Mouse (Mus musculus) forebrain, embryonic 16.5 days (tissue): ENCODE results near the gene Krt8. TPM values are rescaled to one million over a fixed set of nuclear protein-coding genes. Genes with fewer than 3 reads are reported as not detected.
"Not testable (repeated sequence)": the region's sequence is repeated elsewhere in the genome, so short reads cannot be mapped to it uniquely, and the experiment has no call there.

Experiments used
- ATAC-seq: fragments of 200-750 bp; cut with Nextera tagmentation; 2 replicates; pipeline ENCODE4 v1.8.0; 2017; ENCODE audit warnings: mild to moderate bottlenecking, moderate library complexity
- H3K27ac ChIP-seq: fragments of 300-500 bp; sonication (generic); 2 replicates; pipeline ENCODE4 v1.5.1; 2014; ENCODE audit warnings: low read length, control low read depth
- H3K27me3 ChIP-seq: fragments of 300-500 bp; sonication (generic); replicated peaks from 2 replicates; pipeline ENCODE4 v1.6.1; 2014; ENCODE audit warnings: low read length; ENCODE audit not compliant: control insufficient read depth, insufficient read depth
- H3K36me3 ChIP-seq: fragments of 300-500 bp; sonication (generic); 2 replicates; pipeline ENCODE4 v1.6.1; 2014; ENCODE audit not compliant: control insufficient read depth, insufficient read depth
- H3K4me1 ChIP-seq: fragments of 300-500 bp; sonication (generic); replicated peaks from 2 replicates; pipeline ENCODE4 v1.6.1; 2014; ENCODE audit warnings: low read length; ENCODE audit not compliant: control insufficient read depth, insufficient read depth
- H3K4me2 ChIP-seq: fragments of 300-500 bp; sonication (generic); 2 replicates; pipeline ENCODE4 v1.6.1; 2014; ENCODE audit warnings: mild to moderate bottlenecking, low read length, control low read depth
- H3K4me3 ChIP-seq: fragments of 300-500 bp; sonication (generic); replicated peaks from 2 replicates; pipeline ENCODE4 v1.5.1; 2014; ENCODE audit warnings: mild to moderate bottlenecking, low read length, control low read depth
- H3K9ac ChIP-seq: fragments of 300-500 bp; sonication (generic); replicated peaks from 2 replicates; pipeline ENCODE4 v1.6.1; 2014; ENCODE audit warnings: low read depth, low read length, control low read depth
- H3K9me3 ChIP-seq: fragments of 300-500 bp; sonication (generic); 2 replicates; pipeline ENCODE4 v1.6.1; 2016; ENCODE audit warnings: low read length; ENCODE audit not compliant: control insufficient read depth
- WGBS: fragments of 180-500 bp; shearing (Covaris S2); extraction: QIAGEN DNeasy Blood & Tissue Kit; methylation state at CpG from one replicate; pipeline ENCODE4 v1.1.7; 2014; 5-methylcytosine and 5-hydroxymethylcytosine counted together
- polyA plus RNA-seq: library from polyadenylated mRNA; unstranded; fragments of >200 nt; fragmentation: Nextera tagmentation; extraction: Ambion mirVana; gene quantifications from 2 replicates; pipeline ENCODE4 v1.2.1, GENCODE M21; 2015

The Krt8 gene
- polyA plus RNA-seq, 1 experiment from 2014 or later = 2.4 TPM

DNA sequence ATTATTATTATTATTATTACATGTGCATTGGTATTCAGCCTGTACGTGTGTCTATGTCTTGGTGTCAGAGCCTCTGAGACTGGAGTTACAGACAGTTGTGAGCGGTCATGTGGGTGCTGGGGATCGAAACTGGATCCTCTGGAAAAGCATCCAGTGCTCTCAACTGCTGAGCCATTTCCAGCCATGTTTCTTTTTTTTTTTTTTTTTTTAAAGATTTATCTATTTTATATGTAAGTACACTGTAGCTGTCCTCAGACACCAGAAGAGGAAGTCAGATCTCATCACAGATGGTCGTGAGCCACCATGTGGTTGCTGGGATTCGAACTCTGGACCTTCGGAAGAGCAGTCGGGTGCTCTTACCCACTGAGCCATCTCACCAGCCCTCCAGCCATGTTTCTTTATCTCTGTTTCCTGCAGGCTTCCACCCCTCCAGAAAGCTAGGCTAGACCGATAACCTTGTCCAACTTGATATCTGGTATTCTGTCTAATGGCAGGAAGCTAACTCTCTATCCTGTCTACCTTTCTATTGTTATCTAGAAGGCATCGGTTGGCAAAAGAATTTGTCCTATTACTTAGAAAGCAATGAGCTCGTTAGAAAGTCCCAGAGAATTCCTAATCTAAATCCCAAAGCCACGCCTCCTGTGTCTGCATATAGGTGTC is 4.5 kb downstream of the Krt8 start:
- no peak for ATAC-seq
- WGBS = 86% methylated on average over 11 of the region's 11 CpGs

DNA sequence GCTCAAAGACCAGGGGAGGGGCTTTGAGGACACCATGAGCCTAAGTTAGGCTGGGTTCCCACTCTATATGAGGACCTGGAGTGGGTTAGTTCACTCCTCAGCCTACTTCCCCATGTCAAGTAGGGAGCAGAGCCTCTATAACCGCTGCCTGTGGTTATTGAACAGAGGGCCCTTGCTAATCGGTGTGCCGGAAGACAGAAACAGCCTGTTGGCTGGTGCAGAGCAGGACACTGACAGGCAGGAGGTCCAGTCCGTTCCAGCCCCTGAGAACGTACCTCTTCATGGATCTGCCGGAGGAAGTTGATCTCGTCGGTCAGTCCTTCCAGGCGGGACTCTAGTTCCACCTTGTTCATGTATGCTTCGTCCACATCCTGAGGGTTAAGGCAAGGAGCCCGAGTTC is 5.1 kb downstream of the Krt8 start:
- 91% methylated on average over 11 of the region's 11 CpGs for WGBS
- H3K9ac ChIP-seq = no peak overlapping the region
- H3K4me2 ChIP-seq = no peak overlapping the region
- no peaks in the 10 kb centered on the region; the same call in 1 of the 2 replicates for H3K9me3 ChIP-seq
- peaks cover 6% of the 10 kb centered on the region for H3K4me1 ChIP-seq
- no peaks in the 10 kb centered on the region for H3K36me3 ChIP-seq
- H3K27ac ChIP-seq = no peak overlapping the region
- peaks cover 16% of the 10 kb centered on the region for H3K27me3 ChIP-seq
- no peak for ATAC-seq
- H3K4me3 ChIP-seq = no peak overlapping the region

More for the DNA sequence above, 4.5 kb downstream of the Krt8 start:
- no peak overlapping the region for H3K27ac ChIP-seq
- no peak overlapping the region for H3K9ac ChIP-seq
- H3K4me2 ChIP-seq = no peak overlapping the region
- H3K9me3 ChIP-seq = no peaks in the 10 kb centered on the region; the same call in 1 of the 2 replicates
- peaks cover 6% of the 10 kb centered on the region for H3K4me1 ChIP-seq
- H3K4me3 ChIP-seq = no peak overlapping the region
- H3K27me3 ChIP-seq = peaks cover 20% of the 10 kb centered on the region
- H3K36me3 ChIP-seq = no peaks in the 10 kb centered on the region

DNA sequence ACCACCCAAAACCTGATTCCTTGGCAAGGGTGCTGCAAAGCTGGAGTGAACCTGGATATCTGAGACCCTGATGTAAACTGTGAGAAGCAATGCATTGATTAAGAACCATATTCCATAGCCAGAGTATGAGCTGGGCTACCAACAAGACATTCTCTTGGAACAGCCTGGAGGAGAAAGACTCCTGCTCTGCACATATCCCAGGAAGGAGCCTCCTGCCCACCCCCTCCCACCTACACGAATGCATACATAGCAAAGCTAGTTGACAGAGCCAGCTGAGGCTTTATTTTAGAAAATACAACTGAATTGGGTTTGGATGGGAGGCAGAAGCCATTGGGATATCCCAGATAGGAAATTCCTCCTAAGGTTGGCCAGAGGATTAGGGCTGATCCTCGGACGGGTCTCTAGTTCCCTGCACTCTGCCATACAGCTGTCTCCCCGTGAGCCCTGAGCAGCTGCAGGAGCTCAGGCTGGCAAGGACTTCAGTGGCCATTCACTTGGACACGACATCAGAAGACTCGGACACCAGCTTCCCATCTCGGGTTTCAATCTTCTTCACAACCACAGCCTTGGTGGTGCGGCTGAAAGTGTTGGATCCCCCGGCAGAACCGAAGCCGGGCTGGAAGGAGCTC is 7.7 kb downstream of the Krt8 start:
- 82% methylated on average over 9 of the region's 11 CpGs for WGBS
- H3K9ac ChIP-seq = not testable (repeated sequence)

DNA sequence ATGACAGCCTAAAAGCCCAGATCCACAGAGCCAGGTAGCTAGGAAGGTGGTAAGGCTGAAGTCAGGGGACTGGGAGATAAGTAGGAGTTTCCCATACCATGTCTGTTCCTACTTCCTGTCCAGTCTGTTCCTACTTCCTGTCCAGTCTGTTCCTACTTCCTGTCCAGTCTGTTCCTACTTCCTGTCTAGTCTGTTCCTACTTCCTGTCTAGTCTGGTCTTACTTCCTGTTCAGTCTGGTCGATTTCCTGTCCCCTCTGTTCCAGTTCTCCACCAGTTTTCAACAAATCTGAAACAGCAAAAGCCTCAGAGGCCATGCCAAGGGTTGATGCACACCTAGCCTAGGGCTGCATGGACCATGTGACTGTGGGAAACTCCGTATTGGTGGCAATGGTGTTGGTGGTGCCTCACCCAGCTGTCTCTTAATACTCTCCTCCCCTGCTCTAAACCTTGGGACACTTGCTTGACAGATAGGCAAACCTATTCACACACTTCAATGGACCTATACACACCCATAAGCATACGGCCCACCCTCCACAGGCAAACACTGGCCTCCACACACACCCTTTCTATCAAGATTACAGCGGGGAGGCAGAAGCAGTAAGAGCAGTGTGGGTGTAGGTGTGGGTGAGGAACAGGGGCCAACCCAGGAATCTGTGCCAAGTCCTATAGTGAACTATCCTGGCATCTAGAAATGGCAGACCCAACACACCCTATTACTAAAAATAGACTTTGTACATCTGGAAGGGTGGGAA is 8.6 kb downstream of the Krt8 start:
- no peak overlapping the region for H3K27ac ChIP-seq
- H3K4me3 ChIP-seq = no peak overlapping the region
- no peak overlapping the region for H3K9ac ChIP-seq
- H3K4me1 ChIP-seq = no peaks in the 10 kb centered on the region
- 81% methylated on average over 4 of the region's 4 CpGs for WGBS
- no peak for ATAC-seq
- H3K9me3 ChIP-seq = no peaks in the 10 kb centered on the region; the same call in 1 of the 2 replicates
- no peaks in the 10 kb centered on the region for H3K27me3 ChIP-seq
- no peaks in the 10 kb centered on the region for H3K36me3 ChIP-seq
- H3K4me2 ChIP-seq = no peak overlapping the region

More for the DNA sequence above, 7.7 kb downstream of the Krt8 start:
- H3K4me1 ChIP-seq, H3K4me3 ChIP-seq, ATAC-seq, H3K36me3 ChIP-seq, H3K4me2 ChIP-seq, H3K27me3 ChIP-seq, H3K9me3 ChIP-seq, H3K27ac ChIP-seq: not testable (repeated sequence)

GRCm38 (mm10) chr15:101994365-101994764 is 9.9 kb downstream of the Krt8 start:
- Histone ChIP-seq H3K4me3 (no peak overlapping the region), H3K4me2 (no peak overlapping the region), H3K9me3 (no peaks in the 10 kb centered on the region; the same call in 1 of the 2 replicates), H3K9ac (no peak overlapping the region), H3K4me1 (no peaks in the 10 kb centered on the region), H3K36me3 (no peaks in the 10 kb centered on the region), H3K27ac (no peak overlapping the region), H3K27me3 (no peaks in the 10 kb centered on the region)
- no peak for ATAC-seq
- WGBS = 90% methylated on average over 6 of the region's 6 CpGs

- no peak overlapping the region for H3K4me3 ChIP-seq
- no peaks in the 10 kb centered on the region; the same call in 1 of the 2 replicates for H3K9me3 ChIP-seq
- no peak overlapping the region for H3K27ac ChIP-seq
- 88% methylated on average over 6 of the region's 6 CpGs for WGBS
- H3K27me3 ChIP-seq = no peaks in the 10 kb centered on the region
- no peak overlapping the region for H3K4me2 ChIP-seq
- H3K36me3 ChIP-seq = no peaks in the 10 kb centered on the region
- no peak overlapping the region for H3K9ac ChIP-seq
- no peak for ATAC-seq
- H3K4me1 ChIP-seq = peaks cover 3% of the 10 kb centered on the region; the same call in 1 of the 2 replicates
Measured at GRCm38 (mm10) chr15:101990946-101991345, 13.3 kb downstream of the Krt8 start.

DNA sequence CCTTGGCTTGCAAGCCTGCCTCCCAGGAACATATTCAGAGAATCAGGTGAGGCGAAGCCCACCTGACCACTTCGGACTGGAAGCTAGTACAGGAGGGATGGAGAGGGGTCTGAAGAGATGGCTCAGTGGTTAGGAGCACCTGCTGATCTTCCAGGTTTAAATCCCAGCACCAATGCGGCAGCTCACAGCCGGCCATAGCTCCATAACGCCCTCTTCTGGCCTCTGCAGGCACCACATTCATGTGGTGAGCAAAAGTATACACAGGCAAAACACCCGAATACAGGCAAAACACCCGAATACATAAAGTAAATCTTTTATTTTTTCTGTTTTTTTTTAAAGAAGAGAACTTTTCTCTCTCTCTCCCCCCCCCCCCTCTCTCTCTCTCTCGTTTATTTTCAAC is 15.6 kb downstream of the Krt8 start:
- WGBS = 64% methylated on average over 8 of the region's 8 CpGs
- peaks cover 7% of the 10 kb centered on the region; the same call in 1 of the 2 replicates for H3K4me1 ChIP-seq
- no peak overlapping the region for H3K9ac ChIP-seq
- no peak overlapping the region for H3K4me2 ChIP-seq
- H3K9me3 ChIP-seq = no peaks in the 10 kb centered on the region
- no peak overlapping the region for H3K4me3 ChIP-seq
- ATAC-seq = no peak
- H3K27ac ChIP-seq = no peak overlapping the region
- no peaks in the 10 kb centered on the region for H3K27me3 ChIP-seq
- H3K36me3 ChIP-seq = no peaks in the 10 kb centered on the region

GRCm38 (mm10) chr15:101988119-101988518 is 16.2 kb downstream of the Krt8 start:
- Histone ChIP-seq H3K27ac (no peak overlapping the region), H3K4me2 (no peak overlapping the region), H3K4me3 (no peak overlapping the region), H3K27me3 (no peaks in the 10 kb centered on the region), H3K9me3 (no peaks in the 10 kb centered on the region), H3K36me3 (no peaks in the 10 kb centered on the region), H3K9ac (no peak overlapping the region), H3K4me1 (peaks cover 7% of the 10 kb centered on the region; the same call in 1 of the 2 replicates)
- peak; percentile 37 for ATAC-seq
- WGBS = 0% methylated on average over 10 of the region's 10 CpGs

DNA sequence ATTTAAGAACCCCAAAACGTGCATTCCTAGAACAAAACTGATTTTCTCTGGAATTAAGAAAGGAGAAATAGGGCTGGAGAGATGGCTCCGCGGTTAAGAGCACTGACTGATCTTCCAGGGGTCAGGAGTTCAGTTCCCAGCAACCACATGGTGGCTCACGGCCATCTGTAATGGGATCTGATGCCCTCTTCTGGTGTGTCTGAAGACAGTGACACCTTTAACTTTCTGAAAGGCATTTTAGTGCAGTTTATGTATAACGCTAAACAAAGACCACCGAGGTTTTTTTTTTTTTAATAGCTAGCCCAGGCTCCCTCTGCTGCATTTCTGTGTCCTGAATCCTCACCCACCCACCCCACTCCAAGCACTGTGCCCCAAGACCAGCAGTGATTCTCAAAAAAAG is 19.5 kb downstream of the Krt8 start:
- 19% methylated on average over 6 of the region's 6 CpGs for WGBS
- ATAC-seq = no peak
- Histone ChIP-seq H3K9ac (peak overlapping the region; percentile 30; the same call in 1 of the 2 replicates), H3K4me3 (no peak overlapping the region), H3K27ac (no peak overlapping the region), H3K4me2 (peak overlapping the region; percentile 23; the same call in 1 of the 2 replicates), H3K9me3 (no peaks in the 10 kb centered on the region), H3K36me3 (no peaks in the 10 kb centered on the region), H3K4me1 (peaks cover 7% of the 10 kb centered on the region; the same call in 1 of the 2 replicates), H3K27me3 (no peaks in the 10 kb centered on the region)
